Mouse (Mus musculus): ENCODE results near the gene Srp68. TPM values are rescaled to one million over a fixed set of nuclear protein-coding genes. Genes with fewer than 3 reads are reported as not detected.

The Srp68 gene
- polyA plus RNA-seq, 1 experiment from 2014 or later: 53.0 TPM

GRCm38 (mm10) chr11:116197584-116197906 lies 76.5 kb downstream of the Srp68 start:
- Histone ChIP-seq H3K4me1 (replicated peaks; ENCODE audit: control insufficient read depth, insufficient read depth) (no peaks in the 10 kb centered on the region), H3K4me3 (ENCODE audit: low read depth, low read length) (peak overlapping the region; percentile 74), H3K9ac (ENCODE audit: low read length) (peak overlapping the region; percentile 86), H3K27me3 (ENCODE audit: control insufficient read depth, insufficient read depth, low read length) (no peaks in the 10 kb centered on the region), H3K36me3 (ENCODE audit: control insufficient read depth, insufficient read depth, low read length) (peaks cover 2% of the 10 kb centered on the region; the same call in 1 of the 2 replicates), H3K27ac (replicated peaks) (peak overlapping the region; percentile 50), H3K4me2 (replicated peaks; ENCODE audit: low read depth) (peak overlapping the region; percentile 80), H3K9me3 (ENCODE audit: control insufficient read depth, low read length) (no peaks in the 10 kb centered on the region)
- 80% methylated on average over 6 of the region's 6 CpGs for WGBS
- TF ChIP-seq EP300 (optimal IDR thresholded peaks at IDR 0.05): no peak
- no peak for TF ChIP-seq CTCF (IDR thresholded peaks at IDR 0.05; ENCODE audit: low read depth)
- DNase-seq (ENCODE audit: low spot score) (no peak), ATAC-seq (ENCODE audit: low FRiP score, low TSS enrichment) (no peak)

GRCm38 (mm10) chr11:116196866-116197583 lies 77.0 kb downstream of the Srp68 start:
- peak overlapping the region; percentile 74; the same call in 1 of the 2 replicates for H3K4me3 ChIP-seq (ENCODE audit: low read depth, low read length)
- H3K36me3 ChIP-seq (ENCODE audit: control insufficient read depth, insufficient read depth, low read length): peaks cover 2% of the 10 kb centered on the region; the same call in 1 of the 2 replicates
- DNase-seq (ENCODE audit: low spot score): no peak
- no peaks in the 10 kb centered on the region for H3K4me1 ChIP-seq (replicated peaks; ENCODE audit: control insufficient read depth, insufficient read depth)
- peak overlapping the region; percentile 86; the same call in 1 of the 2 replicates for H3K9ac ChIP-seq (ENCODE audit: low read length)
- H3K9me3 ChIP-seq (ENCODE audit: control insufficient read depth, low read length): no peaks in the 10 kb centered on the region
- no peaks in the 10 kb centered on the region for H3K27me3 ChIP-seq (ENCODE audit: control insufficient read depth, insufficient read depth, low read length)
- no peak for ATAC-seq (ENCODE audit: low FRiP score, low TSS enrichment)
- peak overlapping the region; percentile 80 for H3K4me2 ChIP-seq (replicated peaks; ENCODE audit: low read depth)
- TF ChIP-seq EP300 (optimal IDR thresholded peaks at IDR 0.05): no peak
- TF ChIP-seq CTCF (IDR thresholded peaks at IDR 0.05; ENCODE audit: low read depth): no peak
- 93% methylated on average over 18 of the region's 18 CpGs for WGBS
- peak overlapping the region; percentile 50 for H3K27ac ChIP-seq (replicated peaks)

- TF ChIP-seq CTCF (IDR thresholded peaks at IDR 0.05; ENCODE audit: low read depth): no peak
- H3K9ac ChIP-seq (ENCODE audit: low read length): no peak overlapping the region
- H3K9me3 ChIP-seq (ENCODE audit: control insufficient read depth, low read length): no peaks in the 10 kb centered on the region
- H3K4me1 ChIP-seq (replicated peaks; ENCODE audit: control insufficient read depth, insufficient read depth): no peaks in the 10 kb centered on the region
- peaks cover 2% of the 10 kb centered on the region; the same call in 1 of the 2 replicates for H3K36me3 ChIP-seq (ENCODE audit: control insufficient read depth, insufficient read depth, low read length)
- H3K4me2 ChIP-seq (replicated peaks; ENCODE audit: low read depth): no peak overlapping the region
- no peak overlapping the region for H3K4me3 ChIP-seq (ENCODE audit: low read depth, low read length)
- ATAC-seq (ENCODE audit: low FRiP score, low TSS enrichment) (no peak), DNase-seq (ENCODE audit: low spot score) (no peak)
- no peaks in the 10 kb centered on the region for H3K27me3 ChIP-seq (ENCODE audit: control insufficient read depth, insufficient read depth, low read length)
- 77% methylated on average over 3 of the region's 3 CpGs for WGBS
- H3K27ac ChIP-seq (replicated peaks): no peak overlapping the region; the same call in 1 of the 2 replicates
Observed at GRCm38 (mm10) chr11:116196336-116196735, 77.7 kb downstream of the Srp68 start.

GRCm38 (mm10) chr11:116195252-116195651 lies 78.8 kb downstream of the Srp68 start:
- Histone ChIP-seq H3K9me3 (ENCODE audit: control insufficient read depth, low read length) (no peaks in the 10 kb centered on the region), H3K4me1 (replicated peaks; ENCODE audit: control insufficient read depth, insufficient read depth) (no peaks in the 10 kb centered on the region), H3K9ac (ENCODE audit: low read length) (no peak overlapping the region), H3K27ac (replicated peaks) (peak overlapping the region; percentile 30), H3K27me3 (ENCODE audit: control insufficient read depth, insufficient read depth, low read length) (no peaks in the 10 kb centered on the region), H3K4me2 (replicated peaks; ENCODE audit: low read depth) (peak overlapping the region; percentile 37; the same call in 1 of the 2 replicates), H3K36me3 (ENCODE audit: control insufficient read depth, insufficient read depth, low read length) (peaks cover 2% of the 10 kb centered on the region; the same call in 1 of the 2 replicates), H3K4me3 (ENCODE audit: low read depth, low read length) (no peak overlapping the region)
- DNase-seq (ENCODE audit: low spot score): peak; percentile 57
- ATAC-seq (ENCODE audit: low FRiP score, low TSS enrichment): peak; percentile 48
- TF ChIP-seq CTCF (IDR thresholded peaks at IDR 0.05; ENCODE audit: low read depth) (peak; percentile 38), EP300 (optimal IDR thresholded peaks at IDR 0.05) (no peak)
- WGBS: 44% methylated on average over 5 of the region's 5 CpGs

Other genes starting within 250 kb of the Srp68 start
- gene H3f3b, start 246.3 kb downstream of the Srp68 start, polyA plus RNA-seq (2015; fragmentation: Nextera tagmentation; extraction: Ambion mirVana): 1,343 and 1,357 TPM in 2 replicates
- gene Unk, start 243.9 kb downstream of the Srp68 start, polyA plus RNA-seq (2015; fragmentation: Nextera tagmentation; extraction: Ambion mirVana): 8.3 and 9.1 TPM in 2 replicates
- 2.3 and 2.8 TPM in 2 replicates for gene Unc13d, start 196.3 kb downstream of the Srp68 start, polyA plus RNA-seq (2015; fragmentation: Nextera tagmentation; extraction: Ambion mirVana)
- 71.0 and 89.6 TPM in 2 replicates for gene Wbp2, start 187.2 kb downstream of the Srp68 start, polyA plus RNA-seq (2015; fragmentation: Nextera tagmentation; extraction: Ambion mirVana)
- gene Trim47, start 147.0 kb downstream of the Srp68 start, polyA plus RNA-seq (2015; fragmentation: Nextera tagmentation; extraction: Ambion mirVana): 33.8 and 34.6 TPM in 2 replicates
- gene Trim65, start 143.1 kb downstream of the Srp68 start, polyA plus RNA-seq (2015; fragmentation: Nextera tagmentation; extraction: Ambion mirVana): 3.3 and 4.1 TPM in 2 replicates
- 49.5 and 50.2 TPM in 2 replicates for gene Mrpl38, start 135.3 kb downstream of the Srp68 start, polyA plus RNA-seq (2015; fragmentation: Nextera tagmentation; extraction: Ambion mirVana)
- 8.0 and 8.8 TPM in 2 replicates for gene Fbf1, start 106.1 kb downstream of the Srp68 start, polyA plus RNA-seq (2015; fragmentation: Nextera tagmentation; extraction: Ambion mirVana)
- 51.9 and 52.6 TPM in 2 replicates for gene Ten1, start 75.4 kb downstream of the Srp68 start, polyA plus RNA-seq (2015; fragmentation: Nextera tagmentation; extraction: Ambion mirVana)
- gene Acox1, start 75.2 kb downstream of the Srp68 start, polyA plus RNA-seq (2015; fragmentation: Nextera tagmentation; extraction: Ambion mirVana): 207 and 211 TPM in 2 replicates
- 26.5 and 30.1 TPM in 2 replicates for gene Evpl, start 36.1 kb downstream of the Srp68 start, polyA plus RNA-seq (2015; fragmentation: Nextera tagmentation; extraction: Ambion mirVana)
- 0.68 and 0.76 TPM in 2 replicates for gene Galr2, start 6.7 kb upstream of the Srp68 start, polyA plus RNA-seq (2015; fragmentation: Nextera tagmentation; extraction: Ambion mirVana)
- gene Exoc7, start 33.0 kb upstream of the Srp68 start, polyA plus RNA-seq (2015; fragmentation: Nextera tagmentation; extraction: Ambion mirVana): 42.3 and 43.9 TPM in 2 replicates
- 0.19 and 0.40 TPM in 2 replicates for gene Foxj1, start 61.2 kb upstream of the Srp68 start, polyA plus RNA-seq (2015; fragmentation: Nextera tagmentation; extraction: Ambion mirVana)
- 2.8 and 3.0 TPM in 2 replicates for gene Rnf157, start 138.8 kb upstream of the Srp68 start, polyA plus RNA-seq (2015; fragmentation: Nextera tagmentation; extraction: Ambion mirVana)
- 35.4 and 35.7 TPM in 2 replicates for gene Ubald2, start 159.9 kb upstream of the Srp68 start, polyA plus RNA-seq (2015; fragmentation: Nextera tagmentation; extraction: Ambion mirVana)
- gene Qrich2, start 192.0 kb upstream of the Srp68 start, polyA plus RNA-seq (2015; fragmentation: Nextera tagmentation; extraction: Ambion mirVana): 0.08 and 0.16 TPM in 2 replicates
- 94.0 and 97.1 TPM in 2 replicates for gene Prpsap1, start 220.0 kb upstream of the Srp68 start, polyA plus RNA-seq (2015; fragmentation: Nextera tagmentation; extraction: Ambion mirVana)

All from stomach, postnatal 0 days (tissue).